Mouse (Mus musculus): Measurements from ENCODE around the gene Clec4g.

GRCm38 (mm10) chr8:3707611-3708010 is 12.8 kb downstream of the Clec4g start:
- TF ChIP-seq CTCF (IDR thresholded peaks at IDR 0.05; ENCODE audit: borderline replicate concordance, insufficient read depth, low read depth, low read length), result no peak
- no peak for TF ChIP-seq POLR2A (IDR thresholded peaks at IDR 0.05; ENCODE audit: borderline replicate concordance, insufficient read depth, low read length)

Data from cerebellum, adult 2 months (tissue).